Mouse (Mus musculus): ENCODE measurements at regions not wholly inside any gene's neighbourhood (a gene's known extent, or its start where the extent isn't known, plus 50 kb on each side); places are given as distances from the start of the nearest gene placed in this dataset.
"Not testable (repeated sequence)": the region's sequence is repeated elsewhere in the genome, so short reads cannot be mapped to it uniquely, and the experiment has no call there.

- DNase-seq: peak; percentile 24
These were observed 301.9 kb downstream of the Hpcal1 start for GRCm38 (mm10) chr12:17992572-17992971.

GRCm38 (mm10) chr12:17993368-17993767 lies 302.7 kb downstream of the Hpcal1 start:
- not testable (repeated sequence) for DNase-seq
